Mouse (Mus musculus) adrenal gland (tissue): ENCODE data around the gene Gjc1.

ENCODE experiments used
- intact Hi-C: fragments of 180-260 bp; cut with DNase I; formaldehyde crosslinking; loops from one replicate; pipeline ENCODE4 v1.15.1; 2025

Gene Gjc1

DNA sequence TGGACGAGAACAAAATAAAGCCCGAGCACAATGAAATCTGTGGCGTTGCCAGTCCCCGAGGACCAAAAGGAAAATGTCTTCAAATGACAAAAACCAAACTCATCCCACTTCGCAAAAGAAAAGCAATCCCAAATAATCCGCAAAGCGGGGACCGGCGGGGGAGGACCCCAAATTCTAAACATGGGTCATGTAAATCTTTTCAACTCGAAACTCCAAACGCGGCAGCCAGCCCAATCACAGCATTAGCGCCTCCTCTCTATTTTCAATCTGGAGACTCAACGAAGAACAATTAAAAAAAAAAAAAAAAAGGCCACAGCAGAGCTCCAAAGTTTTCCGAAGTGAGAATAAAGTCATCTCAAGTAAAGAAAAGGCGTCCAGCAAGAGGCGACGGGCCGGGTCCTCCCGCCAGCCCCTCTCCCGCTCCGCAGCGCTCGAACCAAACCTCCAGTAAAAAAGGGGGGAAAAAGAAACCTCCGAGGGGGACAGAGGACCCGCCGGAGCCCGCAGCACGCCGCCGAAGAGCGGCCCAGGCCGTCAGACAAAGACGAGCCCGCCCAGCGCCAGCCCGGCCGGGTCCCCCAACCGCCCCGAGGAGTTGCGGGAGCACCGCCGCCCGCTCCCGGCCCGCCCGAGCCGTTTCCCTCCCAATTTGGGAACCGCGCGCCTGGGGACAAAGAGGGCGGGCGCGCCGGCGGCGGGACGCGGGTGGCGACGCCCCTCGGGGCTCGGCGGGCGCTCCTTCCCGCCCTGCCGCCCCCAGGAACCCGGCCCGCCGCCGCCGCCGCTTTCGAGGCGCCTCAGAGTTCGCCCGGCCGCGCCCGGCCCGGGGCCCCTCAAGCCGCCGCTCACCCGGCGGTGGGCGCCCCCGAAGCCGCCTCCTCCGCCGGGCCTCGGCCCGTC is 1.1 kb downstream of the Gjc1 start:
- intact Hi-C loops = loop anchor here (5.0 kb wide), 2 partner anchors 34 to 41 kb away; no protein-coding TSS in a partner anchor

DNA sequence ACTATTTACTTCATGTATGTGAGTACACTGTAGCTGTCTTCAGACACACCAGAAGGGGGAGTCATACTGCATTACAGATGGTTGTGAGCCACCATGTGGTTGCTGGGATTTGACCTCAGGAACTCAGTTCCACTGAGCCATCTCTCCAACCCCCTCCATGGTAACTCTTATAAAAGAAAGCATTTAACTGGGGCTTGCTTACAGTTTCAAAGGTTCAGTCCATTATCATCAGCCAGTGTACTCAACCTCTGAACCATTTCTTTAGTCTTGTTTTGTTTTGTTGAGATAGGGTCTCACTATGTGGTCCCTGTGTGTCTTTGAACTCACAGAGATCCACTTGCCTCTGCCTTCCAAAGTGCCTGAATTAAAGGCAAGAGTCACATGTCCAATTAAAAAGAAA is 4.6 kb downstream of the Gjc1 start:
- intact Hi-C loops = loop anchor here (5.0 kb wide), 2 partner anchors 37 to 38 kb away; no protein-coding TSS in a partner anchor

DNA sequence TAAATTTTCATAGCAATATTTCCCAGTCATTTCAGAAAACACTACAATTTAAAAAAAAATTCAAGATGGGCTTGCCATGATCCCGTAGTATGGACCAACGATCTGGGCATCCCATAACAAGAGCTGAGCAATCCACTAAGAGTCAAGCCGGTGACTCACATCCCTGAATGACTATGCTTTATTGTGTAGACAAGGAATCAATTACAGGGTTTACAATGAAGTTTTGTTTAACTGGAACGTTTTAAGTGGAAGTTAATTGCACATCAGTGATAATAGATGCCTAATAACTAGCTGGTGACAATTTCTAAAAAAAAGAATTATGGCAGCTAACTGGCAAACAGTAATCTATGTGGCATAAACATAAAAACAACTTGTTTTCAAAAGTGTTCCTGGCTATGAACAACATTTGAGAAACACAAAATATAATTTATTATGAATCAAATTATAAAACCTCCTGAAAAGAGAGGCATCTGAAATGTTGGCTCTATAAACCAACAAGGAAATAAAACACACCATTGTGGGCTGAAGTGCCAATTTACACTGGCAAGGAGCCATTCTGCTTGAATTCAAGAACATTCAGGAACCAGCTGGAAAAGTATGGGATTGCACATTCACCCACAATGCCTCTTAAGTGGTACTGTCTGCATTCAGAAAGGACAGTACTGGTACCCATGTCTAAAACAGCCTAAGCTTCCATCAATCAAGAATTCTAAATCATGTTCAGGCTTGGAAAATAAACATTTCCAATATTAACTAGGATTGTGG is 8.6 kb downstream of the Gjc1 start:
- intact Hi-C loops = no loop called here

DNA sequence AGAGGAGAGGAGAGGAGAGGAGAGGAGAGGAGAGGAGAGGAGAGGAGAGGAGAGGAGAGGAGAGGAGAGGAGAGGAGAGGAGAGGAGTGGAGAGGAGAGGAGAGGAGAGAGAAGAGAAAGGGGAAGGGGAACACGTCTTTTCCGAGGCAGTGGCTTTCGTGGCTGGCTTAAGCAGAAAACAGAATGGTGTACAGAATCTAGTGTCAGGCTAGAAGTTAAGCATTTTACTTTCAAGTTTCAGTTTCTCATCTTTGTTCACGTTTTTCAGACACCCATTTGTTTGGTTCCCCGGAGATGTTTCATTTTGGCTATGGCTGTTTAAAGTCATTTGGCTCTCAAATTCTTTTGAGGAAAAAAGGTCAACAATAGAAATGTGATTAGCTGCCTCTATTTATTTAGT is 11.3 kb downstream of the Gjc1 start:
- intact Hi-C loops = no loop called here

DNA sequence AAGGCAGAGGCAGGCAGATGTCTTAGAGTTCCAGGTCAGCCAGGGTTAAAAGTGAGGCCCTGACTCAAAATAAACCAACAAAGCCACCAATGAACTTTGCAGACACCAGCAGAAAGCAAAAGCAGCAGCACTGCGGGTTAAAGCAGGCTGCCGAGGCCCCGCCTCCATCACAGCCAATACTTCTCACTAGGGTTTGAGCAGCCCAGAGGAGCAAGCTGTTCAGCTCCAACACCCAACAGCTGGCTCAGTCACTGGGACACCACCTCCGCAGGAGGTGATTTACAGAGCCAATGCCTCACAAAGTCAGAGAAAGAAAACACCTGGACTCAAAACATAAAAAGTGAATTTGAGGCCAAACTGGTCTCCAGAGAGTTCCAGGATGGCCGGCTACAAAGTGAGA is 16.0 kb downstream of the Gjc1 start:
- intact Hi-C loops = no loop called here

DNA sequence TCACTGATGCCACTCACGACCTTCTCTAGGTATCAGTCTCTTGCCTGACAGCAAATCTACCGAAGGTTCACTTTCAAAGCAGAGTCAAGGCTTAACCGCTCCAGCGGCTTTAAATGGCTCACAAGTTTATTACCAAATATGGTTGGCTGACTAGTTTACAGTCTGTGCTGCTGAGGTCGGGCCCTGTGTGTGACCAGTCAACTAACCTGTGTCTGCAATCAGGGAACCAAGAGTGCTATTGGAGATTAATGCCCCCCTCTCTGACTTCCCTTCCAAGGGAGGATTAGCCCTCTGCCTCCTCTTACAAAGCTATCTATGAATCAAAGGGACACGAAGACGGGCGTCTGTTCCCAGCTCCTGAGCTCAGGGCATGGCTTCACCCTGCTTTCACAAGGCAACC is 25.3 kb downstream of the Gjc1 start:
- intact Hi-C loops = no loop called here

DNA sequence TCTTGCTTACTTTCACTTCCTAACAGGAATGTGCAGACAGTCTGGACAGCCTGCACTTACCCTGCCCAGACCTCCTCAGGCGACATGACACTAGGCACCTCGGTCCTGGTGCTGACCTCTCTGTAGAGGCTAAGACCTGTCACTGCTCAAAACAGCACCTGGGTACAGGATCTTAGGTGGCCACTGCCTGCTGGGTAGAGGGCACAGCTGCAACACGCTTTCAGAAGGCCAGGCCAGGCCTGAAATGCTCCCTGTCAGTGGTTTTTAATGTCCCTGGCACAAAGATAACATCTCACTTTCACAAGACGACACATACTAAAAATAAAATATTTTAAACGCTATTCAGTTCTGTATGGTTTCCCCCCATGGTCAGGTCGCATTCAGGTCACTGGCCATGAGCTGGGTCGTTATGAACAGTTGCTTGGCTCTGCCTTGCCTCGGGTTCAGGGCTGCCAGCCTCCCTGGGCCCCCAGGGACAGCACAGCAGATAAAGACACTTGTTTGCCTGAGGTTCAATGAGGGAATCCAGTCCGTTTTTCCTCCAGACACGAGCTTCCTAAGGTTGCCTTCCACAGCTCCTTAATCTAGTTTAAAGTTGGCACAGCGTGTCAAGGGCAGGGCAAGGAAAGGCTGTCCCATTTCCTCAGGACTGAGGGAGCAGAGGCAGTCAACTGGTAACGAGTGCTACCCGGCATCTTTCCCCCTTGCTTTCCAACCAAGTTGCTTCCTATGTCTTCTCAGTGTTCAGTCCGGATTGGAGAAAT is 27.6 kb downstream of the Gjc1 start:
- intact Hi-C loops = no loop called here

DNA sequence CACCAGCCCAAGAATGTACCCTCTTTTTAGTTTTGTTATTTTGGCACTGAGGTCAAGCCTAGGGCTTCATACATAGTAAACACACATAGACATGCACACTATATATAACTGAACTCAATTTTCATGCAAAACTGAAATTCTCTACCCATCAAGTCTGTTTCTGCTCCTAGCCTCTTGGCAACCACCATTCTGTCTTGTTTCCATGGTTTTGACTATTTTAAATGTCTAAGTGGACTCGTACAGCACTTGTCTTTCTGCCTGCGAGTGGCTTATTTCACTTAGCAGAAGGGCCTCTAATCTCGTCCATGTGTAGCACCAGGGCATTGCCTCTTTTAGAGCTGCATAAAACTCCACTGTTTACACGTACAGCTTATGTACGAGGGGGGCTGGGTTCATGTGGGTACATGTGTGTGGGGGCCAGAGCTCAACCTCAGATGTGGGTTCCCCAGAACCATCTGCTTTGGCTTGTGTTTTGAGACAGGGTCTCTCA is 31.8 kb downstream of the Gjc1 start:
- intact Hi-C loops = no loop called here

DNA sequence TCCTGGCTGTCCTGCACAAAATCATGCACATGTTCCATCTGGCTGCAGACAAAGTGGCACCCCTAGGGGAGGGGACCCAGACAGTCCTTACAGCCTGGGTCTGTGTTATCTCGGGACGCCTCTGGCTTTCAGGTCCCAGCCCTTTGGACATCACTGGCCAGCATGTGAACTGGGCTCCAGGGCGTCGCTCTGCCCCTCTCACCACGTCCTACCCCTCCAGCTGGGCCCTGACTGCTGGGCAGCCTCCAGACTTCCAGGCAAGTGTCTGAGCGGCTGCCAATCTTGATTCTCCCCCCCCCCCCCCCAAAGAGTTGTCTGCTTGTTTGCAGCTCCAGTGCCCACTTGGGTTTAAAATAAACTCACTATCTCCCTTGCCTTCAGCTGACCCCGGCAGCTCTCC is 36.1 kb downstream of the Gjc1 start:
- intact Hi-C loops = no loop called here

DNA sequence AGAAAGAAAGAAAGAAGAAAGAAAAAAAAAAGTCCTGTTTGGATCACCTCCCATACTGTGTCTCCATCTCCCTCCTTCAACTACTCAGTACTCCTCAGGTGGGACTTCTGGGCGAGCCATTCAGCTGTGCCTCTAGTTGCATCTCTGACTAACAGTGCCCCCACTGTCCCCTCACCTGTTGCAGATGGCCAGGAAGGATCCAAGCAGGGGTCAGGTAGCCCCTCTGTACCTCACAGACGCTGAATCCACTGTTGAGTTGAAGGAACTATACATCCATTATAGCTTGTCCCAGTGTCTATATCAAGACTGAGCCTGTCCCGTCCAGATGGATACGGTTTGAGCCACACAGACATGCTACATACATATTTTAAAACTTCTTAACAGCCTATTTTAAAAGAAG is 38.0 kb downstream of the Gjc1 start:
- intact Hi-C loops = no loop called here

DNA sequence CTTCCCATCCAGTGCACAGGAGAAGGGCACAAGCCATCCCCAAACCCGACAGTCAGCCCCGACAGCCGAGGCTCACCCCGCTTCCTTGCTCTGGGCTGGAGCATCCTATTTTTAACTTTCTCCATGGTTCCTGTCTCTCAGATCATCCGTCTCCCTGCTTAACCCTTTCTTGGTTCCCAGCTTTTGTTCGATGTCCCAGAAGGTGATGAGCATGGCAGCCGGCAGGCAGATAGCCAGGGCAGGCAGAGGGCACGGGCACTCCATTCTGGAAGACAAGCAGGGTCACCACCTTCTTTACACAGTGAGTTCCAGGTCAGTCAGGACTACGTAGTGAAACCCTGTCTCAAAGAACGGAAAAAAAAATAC is 38.5 kb downstream of the Gjc1 start:
- intact Hi-C loops = no loop called here

DNA sequence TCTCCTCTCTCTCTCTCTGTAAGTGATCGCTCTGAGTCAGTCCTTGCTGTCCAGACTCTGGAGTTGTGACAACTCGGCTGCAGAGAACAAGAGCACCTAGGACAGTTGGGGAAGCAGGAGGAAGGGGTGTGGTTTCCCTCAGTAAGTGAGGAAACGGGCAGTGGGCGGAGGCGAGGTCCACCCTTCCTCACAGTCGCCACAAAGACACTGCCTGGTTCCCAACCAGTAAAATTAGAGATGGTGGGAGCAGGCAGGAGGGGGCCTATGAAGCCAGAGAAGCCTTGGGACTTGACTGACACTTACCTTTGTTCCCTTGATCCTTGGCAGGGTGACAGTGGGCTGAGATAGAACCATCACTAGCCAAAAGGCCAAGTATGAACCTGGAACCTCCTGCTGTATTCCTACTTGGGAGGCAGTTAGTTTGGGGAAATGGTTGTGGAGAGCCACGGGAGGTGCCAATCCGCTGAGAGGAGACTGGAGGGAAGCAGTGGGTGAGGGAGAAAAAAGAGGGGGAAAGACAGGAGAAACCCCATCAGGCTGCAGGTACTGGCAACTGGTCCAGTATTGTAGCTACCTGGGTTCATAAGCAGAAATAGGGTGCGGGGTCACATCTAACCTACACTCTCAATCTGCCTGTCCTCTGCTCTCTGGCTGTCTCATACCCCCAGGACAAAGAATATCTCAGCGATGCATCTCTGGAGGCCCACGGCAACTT is 39.1 kb downstream of the Gjc1 start:
- intact Hi-C loops = no loop called here

DNA sequence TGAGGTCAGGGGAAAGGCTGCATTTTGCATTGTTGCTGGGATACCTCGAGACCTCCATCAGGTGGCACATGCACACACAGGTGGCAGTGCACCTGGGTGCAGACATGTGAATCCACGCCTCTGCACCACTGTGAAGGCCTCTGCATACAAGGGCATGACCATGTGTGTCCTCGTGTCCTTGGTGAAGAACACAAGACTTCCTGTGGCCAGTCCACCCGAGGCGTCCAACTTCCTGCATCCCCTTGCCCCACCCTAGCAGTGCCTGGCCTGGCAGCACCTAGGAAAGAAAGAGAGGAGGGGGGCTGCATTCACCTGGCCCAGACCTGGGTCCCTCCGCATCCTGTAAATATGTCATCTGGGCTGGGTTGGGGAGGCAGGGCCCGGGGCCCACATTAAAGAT is 39.7 kb downstream of the Gjc1 start:
- intact Hi-C loops = loop anchor here (5.0 to 10.0 kb wide), 2 partner anchors 37 to 275 kb away; partner anchors contain the start of gene Gjc1

DNA sequence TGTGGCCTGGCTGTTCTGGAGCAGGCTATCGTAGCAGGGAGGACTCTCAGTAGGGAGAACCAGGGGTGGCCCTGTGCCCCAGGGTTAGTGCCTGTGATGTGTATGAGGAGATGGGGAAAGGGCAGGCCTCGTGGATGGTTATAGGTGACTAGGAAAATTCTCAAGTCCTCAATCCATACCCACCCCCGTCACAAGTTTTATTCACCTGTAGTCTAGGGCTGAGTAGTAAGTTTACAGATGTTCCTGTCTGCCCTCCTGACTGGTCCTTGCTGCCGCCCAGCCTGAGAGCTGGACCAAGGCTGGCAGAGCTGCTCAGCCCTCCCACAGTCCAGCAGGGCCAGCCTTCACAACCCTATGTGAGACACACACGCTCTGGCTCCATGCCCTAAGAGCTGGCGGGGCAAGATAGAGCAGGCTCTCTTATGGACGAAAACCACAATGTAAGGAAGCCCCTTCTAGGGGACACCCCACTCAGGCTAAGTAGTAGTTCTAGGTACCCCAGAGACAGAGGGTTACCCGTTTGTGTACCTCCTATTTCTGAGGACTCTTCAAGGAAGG is 40.3 kb downstream of the Gjc1 start:
- intact Hi-C loops = loop anchor here (5.0 to 10.0 kb wide), 2 partner anchors 38 to 276 kb away; partner anchors contain the start of gene Gjc1

DNA sequence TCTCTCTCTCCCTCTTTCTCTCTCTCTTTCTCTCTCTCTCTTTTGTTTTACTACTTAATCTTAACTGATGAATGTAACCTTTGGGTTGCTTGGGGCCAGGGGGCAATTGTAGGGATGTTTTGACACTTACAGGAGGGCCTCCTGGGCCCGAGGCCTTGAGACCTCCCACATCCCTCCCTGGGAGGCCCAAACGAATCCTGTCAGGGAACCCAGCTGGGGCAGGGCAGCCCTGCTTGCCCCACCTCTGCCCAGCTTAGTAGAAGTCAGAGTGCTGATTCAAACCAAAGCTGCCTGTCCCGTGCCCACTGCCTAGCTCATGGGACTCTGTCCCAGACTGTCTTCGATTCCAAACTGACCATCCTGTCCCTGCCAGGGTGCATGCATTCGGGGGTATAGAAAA is 40.9 kb downstream of the Gjc1 start:
- intact Hi-C loops = loop anchor here (5.0 to 10.0 kb wide), 2 partner anchors 39 to 276 kb away; partner anchors contain the start of gene Gjc1

DNA sequence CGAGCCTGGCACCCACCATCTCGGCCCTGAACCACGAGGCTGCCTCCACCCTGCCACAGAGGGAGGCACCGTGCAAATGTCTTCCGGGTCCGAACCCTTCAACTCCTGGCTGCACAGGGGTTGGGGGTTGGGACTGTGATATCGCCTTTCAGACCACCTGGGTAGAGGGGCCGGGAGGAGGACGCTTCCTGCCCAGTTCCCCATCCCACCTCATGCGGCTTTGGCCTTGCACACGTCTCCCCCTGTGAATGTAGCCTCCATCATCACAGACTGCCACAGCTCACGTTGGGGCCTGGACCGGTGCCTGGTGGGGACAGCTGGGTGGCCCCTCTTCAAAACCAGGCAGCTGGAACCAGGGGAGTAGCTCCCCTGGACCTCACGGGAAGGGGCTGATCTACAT is 41.3 kb downstream of the Gjc1 start:
- intact Hi-C loops = loop anchor here (5.0 to 10.0 kb wide), 2 partner anchors 39 to 277 kb away; partner anchors contain the start of gene Gjc1

DNA sequence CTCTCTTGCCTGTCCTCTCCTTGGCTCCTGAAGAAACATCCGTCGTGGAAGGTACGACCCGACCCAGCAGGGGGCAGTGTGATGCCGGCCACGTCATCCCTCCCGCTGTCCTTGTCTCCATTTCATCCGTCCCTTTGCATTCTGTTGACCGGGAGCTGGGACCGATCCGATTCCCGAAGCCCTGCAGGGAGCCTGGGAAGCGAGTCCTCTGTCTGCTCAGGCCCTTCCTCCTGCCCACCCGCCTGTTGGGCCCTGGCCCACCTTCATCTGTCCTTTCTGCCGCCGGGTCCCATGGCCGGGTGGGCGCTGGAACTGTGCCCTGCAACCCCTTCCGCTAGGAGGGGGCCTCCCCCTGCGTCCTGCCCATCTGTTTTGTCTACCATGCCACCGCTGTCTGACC is 41.9 kb downstream of the Gjc1 start:
- intact Hi-C loops = loop anchor here (2.0 to 10.0 kb wide), 3 partner anchors 40 to 277 kb away; partner anchors contain the start of gene Gjc1

DNA sequence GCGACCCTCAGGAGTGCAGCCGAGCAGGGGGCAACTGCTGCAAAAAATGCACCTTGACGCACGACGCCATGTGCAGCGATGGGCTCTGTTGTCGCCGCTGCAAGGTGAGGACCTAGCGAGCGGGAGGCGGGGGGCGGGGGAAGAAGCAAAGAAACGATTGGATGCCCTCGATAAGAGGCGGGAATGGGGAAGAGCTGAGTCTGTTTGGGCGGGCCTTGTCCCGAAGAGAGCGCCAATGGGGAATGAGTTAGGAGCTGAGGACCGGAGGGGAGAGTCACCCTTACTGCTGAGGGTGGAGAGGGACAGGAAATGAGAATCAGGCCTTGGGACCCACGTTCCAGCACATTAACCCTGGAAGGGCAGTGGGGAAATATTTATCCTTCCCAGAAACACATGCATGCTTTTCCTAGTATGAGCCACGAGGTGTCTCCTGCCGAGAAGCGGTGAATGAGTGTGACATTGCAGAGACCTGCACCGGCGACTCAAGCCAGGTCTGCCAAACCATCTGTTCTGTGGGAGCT is 44.8 kb downstream of the Gjc1 start:
- intact Hi-C loops = loop anchor here (5.0 to 10.0 kb wide), 4 partner anchors 37 to 280 kb away; partner anchors contain the start of gene Gjc1

DNA sequence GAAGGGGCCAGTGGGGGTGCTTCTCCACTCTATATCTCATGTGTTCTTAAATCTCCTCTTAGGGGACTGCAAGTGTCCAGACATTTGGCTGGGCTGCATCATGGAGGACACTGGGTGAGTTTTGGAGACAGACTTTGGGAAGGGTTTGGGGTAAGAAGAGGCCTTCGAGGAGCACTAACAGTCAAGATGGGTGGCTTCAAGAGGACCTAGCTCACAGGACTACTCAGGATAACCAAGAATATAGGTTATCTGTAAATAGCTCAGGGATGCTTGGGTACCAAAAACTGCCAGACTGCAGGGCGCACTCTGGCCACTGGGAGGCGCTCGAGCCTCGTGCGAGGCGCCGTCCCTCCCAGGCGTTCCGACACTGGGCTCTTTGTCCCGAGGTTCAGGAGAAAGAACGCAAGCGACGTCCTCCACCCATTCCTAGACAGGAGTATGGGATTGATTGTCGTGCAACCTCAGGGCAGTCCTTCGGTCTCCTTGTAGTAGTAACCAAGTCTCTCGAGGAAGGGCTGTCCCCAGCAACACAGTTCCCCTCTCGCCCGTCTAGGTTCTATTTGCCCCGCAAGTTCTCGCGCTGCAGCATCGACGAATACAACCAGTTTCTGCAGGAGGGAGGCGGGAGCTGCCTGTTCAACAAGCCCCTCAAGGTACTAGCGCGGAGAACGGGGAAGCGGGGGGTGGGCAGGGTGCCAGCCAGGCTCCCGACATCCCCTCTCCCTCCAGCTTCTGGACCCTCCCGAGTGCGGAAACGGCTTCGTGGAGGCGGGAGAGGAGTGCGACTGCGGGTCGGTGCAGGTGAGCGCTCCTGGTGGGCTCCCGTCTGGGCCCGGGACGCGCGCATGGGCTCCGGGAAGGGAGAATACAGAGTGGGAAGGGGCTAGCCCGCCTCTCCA is 45.5 kb downstream of the Gjc1 start:
- intact Hi-C loops = loop anchor here (5.0 to 10.0 kb wide), 3 partner anchors 37 to 281 kb away; no protein-coding TSS in a partner anchor
